Mouse (Mus musculus): ENCODE results near the gene Hyal4. TPM values are rescaled to one million over a fixed set of nuclear protein-coding genes. Genes with fewer than 3 reads are reported as not detected.

Gene Hyal4
- polyA plus RNA-seq, 1 experiment from 2014 or later, result not detected

- no peak overlapping the region for H3K27ac ChIP-seq (ENCODE audit: low read depth, low read length)
- H3K9ac ChIP-seq (ENCODE audit: low read depth, low read length), result no peak overlapping the region
- no peak for DNase-seq (ENCODE audit: low spot score)
- H3K36me3 ChIP-seq (ENCODE audit: control insufficient read depth, insufficient read depth, low read length), result no peaks in the 10 kb centered on the region
- H3K4me2 ChIP-seq (replicated peaks; ENCODE audit: low read depth, low read length), result no peak overlapping the region
- no peaks in the 10 kb centered on the region for H3K9me3 ChIP-seq (ENCODE audit: control insufficient read depth, low read length)
- WGBS, result 55% methylated on average over 2 of the region's 2 CpGs
- no peak for ATAC-seq (ENCODE audit: low FRiP score)
- no peak overlapping the region for H3K4me3 ChIP-seq (ENCODE audit: low read depth, low read length)
- H3K4me1 ChIP-seq (replicated peaks; ENCODE audit: control insufficient read depth, insufficient read depth, low read length), result no peaks in the 10 kb centered on the region
- H3K27me3 ChIP-seq (ENCODE audit: control insufficient read depth, insufficient read depth, low read length), result no peaks in the 10 kb centered on the region
Measured at GRCm38 (mm10) chr6:24779182-24779581, 31.1 kb downstream of the Hyal4 start.

- DNase-seq (ENCODE audit: low spot score) (no peak), ATAC-seq (ENCODE audit: low FRiP score) (no peak)
- Histone ChIP-seq H3K36me3 (ENCODE audit: control insufficient read depth, insufficient read depth, low read length) (no peaks in the 10 kb centered on the region), H3K4me3 (ENCODE audit: low read depth, low read length) (no peak within 1 kb of the TSS), H3K27ac (ENCODE audit: low read depth, low read length) (no peak within 1 kb of the TSS), H3K4me1 (replicated peaks; ENCODE audit: control insufficient read depth, insufficient read depth, low read length) (no peaks in the 10 kb centered on the region), H3K9ac (ENCODE audit: low read depth, low read length) (no peak within 1 kb of the TSS), H3K27me3 (ENCODE audit: control insufficient read depth, insufficient read depth, low read length) (no peaks in the 10 kb centered on the region), H3K4me2 (replicated peaks; ENCODE audit: low read depth, low read length) (no peak within 1 kb of the TSS), H3K9me3 (ENCODE audit: control insufficient read depth, low read length) (no peaks in the 10 kb centered on the region)
Measured at GRCm38 (mm10) chr6:24790888-24791287, 42.8 kb downstream of the Hyal4 start, which contains the start of gene Spam1. Spam1 (plus strand) TSS chr6:24791188.

Other genes starting within 250 kb of the Hyal4 start
- 1.4 and 2.6 TPM in 2 replicates for gene Iqub, start 233.3 kb upstream of the Hyal4 start, polyA plus RNA-seq (2014; fragmentation: Nextera tagmentation; extraction: Ambion mirVana)
- 255 and 274 TPM in 2 replicates for gene Ndufa5, start 220.3 kb upstream of the Hyal4 start, polyA plus RNA-seq (2014; fragmentation: Nextera tagmentation; extraction: Ambion mirVana)
- not detected in 2 replicates for gene Asb15, start 220.2 kb upstream of the Hyal4 start, polyA plus RNA-seq (2014; fragmentation: Nextera tagmentation; extraction: Ambion mirVana)
- 0.07 TPM in 1 of 2 replicates, not detected in the other for gene Lmod2, start 150.6 kb upstream of the Hyal4 start, polyA plus RNA-seq (2014; fragmentation: Nextera tagmentation; extraction: Ambion mirVana)
- 52.4 and 62.1 TPM in 2 replicates for gene Wasl, start 83.3 kb upstream of the Hyal4 start, polyA plus RNA-seq (2014; fragmentation: Nextera tagmentation; extraction: Ambion mirVana)
- gene Hyal6, start 15.1 kb upstream of the Hyal4 start, polyA plus RNA-seq (2014; fragmentation: Nextera tagmentation; extraction: Ambion mirVana), result not detected in 2 replicates
- not detected in 2 replicates for gene Spam1, start 42.9 kb downstream of the Hyal4 start, polyA plus RNA-seq (2014; fragmentation: Nextera tagmentation; extraction: Ambion mirVana)
- gene Hyal5, start 109.7 kb downstream of the Hyal4 start, polyA plus RNA-seq (2014; fragmentation: Nextera tagmentation; extraction: Ambion mirVana), result not detected in 2 replicates
- 1.1 and 1.6 TPM in 2 replicates for gene Tmem229a, start 208.0 kb downstream of the Hyal4 start, polyA plus RNA-seq (2014; fragmentation: Nextera tagmentation; extraction: Ambion mirVana)

All from hindbrain, embryonic 11.5 days (tissue).